Mouse (Mus musculus) E14TG2a.4 (cell line): Measurements from ENCODE around the gene Slit2.
A peak's percentile ranks its signal among the peaks of the same experiment; 100 is the strongest.

ENCODE experiments used
- CTCF ChIP-seq: conservative IDR thresholded peaks from 2 replicates; pipeline ENCODE4 v1.5.1; 2014; ENCODE audit warnings: low read length
- NANOG ChIP-seq: IDR thresholded peaks from 2 replicates; pipeline ENCODE4 v1.6.1; 2014; ENCODE audit warnings: borderline replicate concordance, low read length, mixed read lengths
- POU5F1 ChIP-seq: IDR thresholded peaks from 2 replicates; pipeline ENCODE4 v1.6.1; 2014; ENCODE audit warnings: low read length, borderline replicate concordance

DNA sequence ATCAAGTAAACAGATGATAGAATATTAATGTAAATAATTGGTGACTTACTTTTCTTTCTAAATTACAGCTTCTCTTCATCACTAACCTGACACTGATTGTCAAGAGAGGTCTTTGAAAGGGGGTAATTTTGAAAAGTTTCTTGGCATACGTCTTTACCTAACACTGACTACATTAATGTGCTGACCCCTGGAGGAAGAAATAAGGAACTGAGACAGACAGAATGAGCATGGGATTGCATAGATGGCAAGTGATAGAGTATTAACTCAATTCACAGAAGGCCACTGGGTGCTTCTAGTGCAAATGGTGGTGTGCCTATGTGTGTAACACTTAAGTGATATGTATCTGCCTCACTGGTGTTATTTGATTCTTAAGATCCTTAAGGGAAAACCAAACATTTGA lies 130.5 kb downstream of the Slit2 start:
- TF ChIP-seq CTCF (peak; percentile 18; the same call in 1 of the 2 replicates), POU5F1 (no peak), NANOG (no peak)
